ENCODE assay signal across 24 mouse cellular contexts in genomic region chr16:49967110-49967509, GRCm38 (mm10).
DNase-seq lines count a peak whose midpoint lies in the region; ATAC-seq and TF ChIP-seq lines count a peak whose summit lies in the region.
"Had no signal": no experiment of that assay in that cellular context is flagged by ENCODE, and none has a peak within 500 bp of the region (broad histone marks: within the 10 kb centered on the region; RNA-seq: fewer than 3 reads in every experiment).

No protein-coding gene starts in this region.

- intact Hi-C loops in heart, postnatal 25 days (cut with DNase I) = no loop called here

- DNase-seq in heart, adult 11 months = peak; percentile 42
- DNase-seq in heart, postnatal 25 days (ENCODE audit: low spot score) = no peak
- DNase-seq in lung, postnatal 0 days (ENCODE audit: low spot score) = no peak
- no peak for DNase-seq in lung, postnatal 36 days
- peak; percentile 10 for DNase-seq in T-cell, adult 2 months (ENCODE audit: low spot score)
- DNase-seq in naive thymus-derived CD4-positive, alpha-beta T cell, adult 2 months (ENCODE audit: low read depth) = peak; percentile 25
- DNase-seq in thymus, postnatal 25 days = no peak
- DNase-seq: adrenal gland, postnatal 14 days; B cell, adult 2 months; cerebellum, adult 11-12 months; cerebellum, adult 9-10 months; cerebellum, postnatal 25 days; gastrocnemius, postnatal 10 days; heart, adult 2 months; heart, postnatal 14 days had no signal

- no peak for TF ChIP-seq EP300 in lung, postnatal 0 days (IDR thresholded peaks at IDR 0.05)

- TF ChIP-seq CTCF in lung, postnatal 0 days (IDR thresholded peaks at IDR 0.05) = no peak

- no peaks in the 10 kb centered on the region for H3K9me3 ChIP-seq in lung, postnatal 0 days (ENCODE audit: low read length)
- no peaks in the 10 kb centered on the region for H3K9me3 ChIP-seq in midbrain, embryonic 15.5 days
- H3K9me3 ChIP-seq: embryonic facial prominence, embryonic 12.5 days; forebrain, embryonic 12.5 days; G1E; heart, embryonic 15.5 days; hindbrain, embryonic 10.5 days; hindbrain, embryonic 15.5 days had no signal

- no peak overlapping the region for H3K4me2 ChIP-seq in lung, postnatal 0 days (replicated peaks; ENCODE audit: low read depth, low read length)
- no peak overlapping the region for H3K4me2 ChIP-seq in midbrain, embryonic 15.5 days
- H3K4me2 ChIP-seq: embryonic facial prominence, embryonic 12.5 days; forebrain, embryonic 12.5 days; heart, embryonic 11.5 days; heart, embryonic 15.5 days; hindbrain, embryonic 15.5 days had no signal

- WGBS in lung, postnatal 0 days = 77% methylated on average over 7 of the region's 7 CpGs
- 78% methylated on average over 7 of the region's 7 CpGs for WGBS in midbrain, embryonic 15.5 days

- peak overlapping the region; percentile 22; the same call in 1 of the 2 replicates for H3K27ac ChIP-seq in lung, postnatal 0 days (ENCODE audit: low read length)
- H3K27ac ChIP-seq in midbrain, embryonic 15.5 days = no peak overlapping the region
- H3K27ac ChIP-seq: embryonic facial prominence, embryonic 12.5 days; forebrain, embryonic 12.5 days; heart, adult 2 months; heart, embryonic 15.5 days; hindbrain, embryonic 10.5 days; hindbrain, embryonic 15.5 days had no signal

- no peaks in the 10 kb centered on the region for H3K27me3 ChIP-seq in lung, postnatal 0 days (replicated peaks; ENCODE audit: insufficient read depth, low read length)
- no peaks in the 10 kb centered on the region for H3K27me3 ChIP-seq in midbrain, embryonic 15.5 days (replicated peaks)
- H3K27me3 ChIP-seq: embryonic facial prominence, embryonic 12.5 days; forebrain, embryonic 12.5 days; heart, embryonic 15.5 days; hindbrain, embryonic 15.5 days had no signal

- no peak overlapping the region for H3K9ac ChIP-seq in lung, postnatal 0 days (replicated peaks; ENCODE audit: low read depth)
- no peak overlapping the region for H3K9ac ChIP-seq in midbrain, embryonic 15.5 days
- H3K9ac ChIP-seq: embryonic facial prominence, embryonic 12.5 days; forebrain, embryonic 12.5 days; heart, embryonic 15.5 days; hindbrain, embryonic 15.5 days had no signal

- no peak for ATAC-seq in lung, postnatal 0 days
- ATAC-seq in midbrain, embryonic 15.5 days (replicated peaks) = no peak
- ATAC-seq: forebrain, embryonic 16.5 days had no signal

- H3K36me3 ChIP-seq in lung, postnatal 0 days (ENCODE audit: insufficient read depth, low read length) = no peaks in the 10 kb centered on the region
- H3K36me3 ChIP-seq in midbrain, embryonic 15.5 days (replicated peaks) = no peaks in the 10 kb centered on the region
- H3K36me3 ChIP-seq: embryonic facial prominence, embryonic 12.5 days; forebrain, embryonic 12.5 days; G1E; heart, embryonic 15.5 days; hindbrain, embryonic 10.5 days; hindbrain, embryonic 15.5 days had no signal

- peaks cover 12% of the 10 kb centered on the region; the same call in 1 of the 2 replicates for H3K4me1 ChIP-seq in lung, postnatal 0 days (ENCODE audit: insufficient read depth, low read depth, low read length)
- H3K4me1 ChIP-seq in midbrain, embryonic 15.5 days = peaks cover 14% of the 10 kb centered on the region; the same call in 1 of the 2 replicates

- no peak overlapping the region for H3K4me3 ChIP-seq in lung, postnatal 0 days (ENCODE audit: low read depth, low read length)
- H3K4me3 ChIP-seq in midbrain, embryonic 15.5 days = no peak overlapping the region
- H3K4me3 ChIP-seq: embryonic facial prominence, embryonic 12.5 days; forebrain, embryonic 12.5 days; heart, adult 2 months; heart, embryonic 15.5 days; hindbrain, embryonic 10.5 days; hindbrain, embryonic 15.5 days had no signal

Comparison
In these comparisons a context has a peak if more than half of its experiments do, and no peak if none do; other contexts are left out.
1. DNase-seq: peak in heart, adult 11 months (single experiment), T-cell, adult 2 months (single experiment) and naive thymus-derived CD4-positive, alpha-beta T cell, adult 2 months (single experiment); none in heart, postnatal 25 days (single experiment), lung, postnatal 0 days (single experiment), lung, postnatal 36 days (single experiment) and thymus, postnatal 25 days (single experiment).